Mouse (Mus musculus): ENCODE data around the gene Zfp385b.

Zfp385b gene

GRCm38 (mm10) chr2:77705476-77705875 lies 114.0 kb downstream of the Zfp385b start:
- DNase-seq (ENCODE audit: low read depth, low spot score) = no peak

DNA sequence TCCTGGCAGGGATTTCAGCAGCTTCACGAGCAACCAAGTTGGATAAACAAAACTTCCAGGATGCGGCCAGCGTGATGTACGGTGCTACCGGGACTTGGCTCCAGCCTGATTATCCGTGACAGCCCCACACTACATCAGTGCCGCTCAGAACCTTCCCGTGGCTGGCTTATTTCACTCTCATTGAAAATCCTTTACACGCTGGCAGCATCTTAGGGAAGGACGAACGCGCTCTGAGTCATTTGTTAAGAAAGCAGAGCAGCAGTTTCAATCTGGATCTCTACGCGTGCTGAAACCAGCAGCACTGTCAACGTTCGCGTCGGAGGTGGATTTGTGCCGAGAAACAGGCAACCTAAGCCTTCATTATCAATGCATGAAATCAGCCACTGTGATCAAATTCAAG lies 116.4 kb downstream of the Zfp385b start:
- no peak for DNase-seq (ENCODE audit: low read depth, low spot score)

DNA sequence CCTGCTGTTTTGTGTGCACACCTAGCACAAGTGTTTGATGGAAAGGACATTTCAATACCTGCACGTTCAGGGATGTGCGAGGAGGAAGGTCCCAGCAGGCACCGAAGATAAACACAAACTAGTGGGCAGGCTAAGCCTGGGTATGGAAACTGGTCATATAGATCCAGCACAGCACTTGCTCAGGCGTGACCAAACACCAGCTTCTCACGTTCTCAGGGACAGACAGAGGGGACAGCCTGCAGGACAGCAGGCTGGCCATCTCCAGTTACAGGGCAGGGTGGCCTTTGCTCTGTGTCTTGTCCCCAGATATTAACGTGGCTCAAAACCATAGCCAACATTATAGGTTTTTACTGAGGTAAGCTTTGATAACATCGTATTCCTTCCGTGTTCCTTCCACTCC lies 128.3 kb downstream of the Zfp385b start:
- no peak for DNase-seq (ENCODE audit: low read depth, low spot score)

- no peak for DNase-seq (ENCODE audit: low read depth, low spot score)
Measured at GRCm38 (mm10) chr2:77690316-77690715, 129.1 kb downstream of the Zfp385b start.

DNA sequence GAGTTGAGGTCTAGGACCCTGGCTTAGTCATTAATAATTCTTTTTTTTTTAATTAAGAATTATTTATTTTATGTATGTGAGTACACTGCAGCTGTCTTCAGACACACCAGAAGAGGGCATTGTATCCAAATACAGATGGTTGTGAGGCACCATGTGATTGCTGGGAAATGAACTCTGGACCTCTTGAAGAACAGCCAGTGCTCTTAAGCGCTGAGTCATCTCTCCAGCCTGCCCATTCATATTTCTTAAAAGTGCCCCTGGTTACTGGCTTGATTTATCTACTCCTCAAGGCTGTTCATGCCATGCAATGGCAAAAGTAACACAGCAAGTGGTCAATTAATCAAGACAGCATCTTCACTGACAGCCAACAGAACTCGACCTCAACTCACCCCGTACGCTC lies 130.8 kb downstream of the Zfp385b start:
- no peak for DNase-seq (ENCODE audit: low read depth, low spot score)

GRCm38 (mm10) chr2:77684088-77684487 lies 135.4 kb downstream of the Zfp385b start:
- peak; percentile 10 for DNase-seq (ENCODE audit: low read depth, low spot score)

- no peak for DNase-seq (ENCODE audit: low read depth, low spot score)
Measured at GRCm38 (mm10) chr2:77682205-77682604, 137.2 kb downstream of the Zfp385b start.

DNA sequence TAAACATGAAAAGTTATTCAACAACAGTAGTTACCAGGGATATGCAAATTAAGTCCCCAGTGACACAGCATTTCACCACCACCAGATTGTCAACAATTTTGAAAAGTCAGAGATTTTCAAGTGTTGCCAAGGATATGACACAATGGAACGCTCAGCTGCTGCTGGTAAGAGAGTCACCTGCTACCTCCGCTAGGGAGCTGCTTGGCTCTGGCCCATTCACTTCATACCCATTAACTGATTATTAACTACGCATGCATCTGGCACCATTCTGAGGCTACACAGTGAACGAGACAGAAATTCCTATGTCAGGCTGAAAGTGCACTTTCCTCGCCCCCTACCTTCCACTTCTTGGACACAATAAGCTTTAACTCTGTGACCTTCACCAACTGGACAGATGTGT lies 137.7 kb downstream of the Zfp385b start:
- no peak for DNase-seq (ENCODE audit: low read depth, low spot score)

DNA sequence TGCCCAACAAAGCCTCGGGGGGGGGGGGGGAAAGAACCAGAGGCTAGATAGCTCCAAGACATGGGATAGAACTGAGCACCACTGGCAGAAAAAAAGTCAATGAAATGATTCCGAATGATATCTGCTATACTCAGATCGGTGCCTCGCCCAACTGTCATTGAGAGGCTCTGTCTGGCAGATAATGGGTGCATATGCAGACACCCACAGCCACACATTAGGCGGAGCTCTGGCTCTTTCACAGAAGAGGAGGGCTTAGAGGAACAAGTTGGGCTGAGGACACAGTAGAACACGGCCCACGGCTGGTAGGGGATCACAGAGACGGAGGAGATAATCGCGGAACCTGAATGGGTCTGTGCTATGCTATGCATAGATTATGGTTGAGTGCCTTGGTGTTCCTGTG lies 145.7 kb downstream of the Zfp385b start:
- DNase-seq (ENCODE audit: low read depth, low spot score) = no peak

DNA sequence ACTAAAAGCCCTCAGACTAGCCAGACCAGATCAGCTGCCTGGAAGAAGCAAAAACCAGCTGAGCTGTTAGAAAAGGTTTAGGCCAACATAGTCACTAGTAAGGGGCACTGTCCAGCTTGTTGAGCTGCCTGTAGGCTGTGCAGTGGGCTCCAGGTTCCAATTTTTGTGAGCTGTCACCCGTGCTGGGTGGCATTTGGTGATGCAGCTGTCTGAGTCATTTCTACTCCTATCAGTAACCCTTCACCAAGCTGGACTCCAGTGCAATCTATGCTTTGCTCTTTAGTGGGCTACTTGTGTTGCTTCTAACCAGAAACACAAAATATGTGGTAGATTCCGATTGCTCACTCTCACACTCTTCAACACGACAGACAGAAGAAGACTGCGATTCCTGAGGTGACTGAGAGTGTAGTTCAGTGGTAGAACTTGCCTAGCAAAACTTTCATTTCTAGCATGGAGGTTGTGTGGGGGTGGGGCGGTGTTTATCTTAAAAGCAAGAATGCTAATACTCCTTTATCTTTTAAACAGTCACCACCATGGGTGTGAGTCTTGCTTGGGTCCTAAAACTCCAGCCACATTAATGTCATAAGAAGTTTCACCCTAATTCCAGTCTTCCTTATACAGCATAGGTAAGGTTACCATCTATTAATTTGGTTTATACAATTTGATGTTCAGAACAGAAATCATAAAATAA lies 147.1 kb downstream of the Zfp385b start:
- DNase-seq (ENCODE audit: low read depth, low spot score) = no peak

GRCm38 (mm10) chr2:77662171-77662570 lies 157.3 kb downstream of the Zfp385b start:
- DNase-seq (ENCODE audit: low read depth, low spot score) = no peak

DNA sequence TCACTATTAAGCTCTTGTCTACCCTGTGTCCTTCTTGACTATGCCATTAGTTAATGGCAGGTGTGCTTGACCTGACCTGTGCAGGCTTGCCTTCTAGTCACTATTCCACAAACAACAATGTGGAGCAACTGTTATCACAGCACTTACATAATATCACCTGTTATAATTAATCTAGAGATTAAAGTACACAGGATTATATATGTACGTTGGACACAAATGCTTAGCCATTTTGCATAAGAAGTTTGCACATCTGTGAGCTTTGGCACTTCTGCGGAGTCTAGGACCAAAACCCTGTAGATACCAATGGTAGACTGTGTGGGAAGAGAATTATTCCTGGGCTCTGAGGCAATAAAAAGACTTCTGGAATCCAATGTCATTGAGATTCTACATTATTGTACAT lies 165.8 kb downstream of the Zfp385b start:
- no peak for DNase-seq (ENCODE audit: low read depth, low spot score)

- no peak for DNase-seq (ENCODE audit: low read depth, low spot score)
Measured at GRCm38 (mm10) chr2:77641521-77642170, 177.8 kb downstream of the Zfp385b start.

DNA sequence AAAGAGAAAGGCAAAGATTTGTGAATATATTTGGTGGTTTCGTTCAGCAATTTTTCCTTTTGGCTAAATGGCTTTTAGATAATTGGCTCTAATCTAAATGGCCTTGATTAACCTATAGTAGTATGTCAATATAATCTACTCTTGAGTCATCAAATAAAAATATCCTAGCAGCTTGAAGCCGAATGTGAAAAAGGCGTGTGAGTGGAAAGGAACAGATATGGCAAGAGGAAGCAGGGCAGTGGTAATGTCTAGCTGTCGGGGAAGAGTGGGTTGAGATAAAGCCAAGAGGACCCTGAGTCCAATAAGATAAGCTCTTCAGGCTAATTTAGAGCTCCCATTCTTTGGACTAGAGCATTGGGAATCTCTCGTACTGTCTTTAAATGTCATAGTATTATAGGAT lies 179.4 kb downstream of the Zfp385b start:
- DNase-seq (ENCODE audit: low read depth, low spot score) = no peak

- DNase-seq (ENCODE audit: low read depth, low spot score) = no peak
Measured at GRCm38 (mm10) chr2:77631606-77632005, 187.8 kb downstream of the Zfp385b start.

DNA sequence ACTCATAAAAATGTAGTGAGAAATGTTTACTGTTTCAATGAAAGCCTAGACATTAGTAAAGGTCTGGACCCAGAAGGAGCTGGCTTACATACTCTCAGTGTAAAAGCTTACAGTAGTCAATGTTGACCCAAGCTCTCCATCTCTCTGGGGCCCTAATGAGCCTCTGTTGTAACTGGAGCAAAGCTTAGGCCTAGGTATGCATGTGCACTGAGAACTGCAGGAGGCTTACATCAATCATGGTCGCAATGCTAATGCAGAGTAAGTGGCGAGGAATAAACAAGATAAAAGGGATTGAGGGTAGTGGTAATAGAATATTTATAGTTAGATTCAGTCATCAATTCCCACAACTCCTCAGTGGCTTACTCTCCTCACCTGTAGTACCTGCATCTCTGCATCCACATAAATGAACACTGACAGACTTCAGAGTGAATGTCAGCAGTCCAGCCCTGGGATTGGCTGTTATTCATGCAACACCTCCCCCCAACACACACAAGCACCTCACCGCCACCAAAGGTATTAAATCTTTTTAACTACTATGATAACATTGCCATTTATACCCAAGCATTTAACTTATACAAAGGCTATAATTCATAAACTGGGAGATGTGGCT lies 191.7 kb downstream of the Zfp385b start:
- no peak for DNase-seq (ENCODE audit: low read depth, low spot score)

DNA sequence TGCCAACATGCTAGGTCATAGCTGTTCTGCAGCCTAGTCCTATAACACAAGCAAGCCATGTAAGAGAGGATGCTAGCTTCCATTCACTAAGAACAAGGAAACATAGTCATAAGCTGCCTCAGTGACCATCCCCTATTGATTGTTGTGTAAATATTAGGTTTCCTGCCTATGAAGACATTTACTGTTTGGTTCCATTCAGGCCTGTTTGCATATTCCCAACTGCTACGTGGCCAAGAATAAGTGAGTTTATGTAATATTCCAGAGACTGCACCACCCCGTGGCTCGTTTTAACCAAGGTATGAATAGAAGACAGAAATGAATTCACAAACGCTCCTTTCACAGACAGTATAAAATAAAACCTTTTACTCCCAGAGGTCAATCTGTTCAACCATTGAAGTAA lies 200.8 kb downstream of the Zfp385b start:
- DNase-seq (ENCODE audit: low read depth, low spot score) = no peak

GRCm38 (mm10) chr2:77610303-77610991 lies 209.0 kb downstream of the Zfp385b start:
- no peak for DNase-seq (ENCODE audit: low read depth, low spot score)

GRCm38 (mm10) chr2:77609452-77609851 lies 210.0 kb downstream of the Zfp385b start:
- no peak for DNase-seq (ENCODE audit: low read depth, low spot score)

DNA sequence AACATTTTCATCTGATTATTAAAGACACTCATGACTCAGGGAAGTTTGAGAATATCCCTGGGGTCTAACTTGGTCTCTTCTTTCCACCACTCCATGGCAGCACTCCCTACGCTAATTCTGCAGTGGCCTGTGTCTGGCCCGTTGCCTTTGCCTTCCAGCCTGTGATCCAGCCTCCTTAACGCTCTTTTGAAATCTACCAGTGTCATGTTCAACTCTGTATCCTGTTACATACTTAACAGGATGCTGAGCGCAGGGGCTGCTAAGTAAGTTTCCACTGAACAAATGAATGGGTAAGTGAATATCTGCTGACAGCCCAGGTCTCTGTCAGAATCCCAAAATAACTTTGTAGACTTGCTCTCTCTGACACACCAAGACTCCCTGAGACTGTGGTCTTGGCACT lies 210.8 kb downstream of the Zfp385b start:
- no peak for DNase-seq (ENCODE audit: low read depth, low spot score)

GRCm38 (mm10) chr2:77593461-77593860 lies 226.0 kb downstream of the Zfp385b start:
- DNase-seq (ENCODE audit: low read depth, low spot score) = no peak

GRCm38 (mm10) chr2:77592525-77592924 lies 226.9 kb downstream of the Zfp385b start:
- DNase-seq (ENCODE audit: low read depth, low spot score) = no peak

Data from R1 (cell line).